Mouse (Mus musculus) embryonic fibroblast, embryonic 13.5 days (primary cell): Measurements from ENCODE around the gene Ppp1r37.

Experiments
- CTCF ChIP-seq: IDR thresholded peaks from 2 replicates; pipeline ENCODE4 v1.5.1; 2011; ENCODE audit warnings: mild to moderate bottlenecking, control low read depth, low read length, moderate library complexity, borderline replicate concordance; ENCODE audit not compliant: insufficient read depth
- POLR2A ChIP-seq: IDR thresholded peaks from 2 replicates; pipeline ENCODE4 v1.6.1; 2011; ENCODE audit warnings: low read depth, mild to moderate bottlenecking, control low read depth, low read length, moderate library complexity

GRCm38 (mm10) chr7:19573776-19574140, 10.9 kb upstream of the Ppp1r37 start:
- TF ChIP-seq POLR2A (no peak), CTCF (no peak)
